Mouse (Mus musculus) E14TG2a.4 (cell line): Measurements from ENCODE around the gene Tex2.

ENCODE experiments used
- H3K27me3 ChIP-seq: 2 replicates; pipeline ENCODE4 v1.6.1; 2014; ENCODE audit warnings: low read length, control low read depth; ENCODE audit not compliant: insufficient read depth
- H3K36me3 ChIP-seq: 2 replicates; pipeline ENCODE4 v1.6.1; 2014; ENCODE audit warnings: low read length, control low read depth; ENCODE audit not compliant: insufficient read depth
- H3K4me1 ChIP-seq: replicated peaks from 2 replicates; pipeline ENCODE4 v1.6.1; 2014; ENCODE audit warnings: low read depth, low read length, control low read depth
- H3K4me3 ChIP-seq: replicated peaks from 2 replicates; pipeline ENCODE4 v1.5.1; 2014; ENCODE audit warnings: mild to moderate bottlenecking, low read length
- H3K9me3 ChIP-seq: 2 replicates; pipeline ENCODE4 v1.6.1; 2014; ENCODE audit warnings: low read length, control low read depth
- CTCF ChIP-seq: conservative IDR thresholded peaks from 2 replicates; pipeline ENCODE4 v1.5.1; 2014; ENCODE audit warnings: low read length
- NANOG ChIP-seq: IDR thresholded peaks from 2 replicates; pipeline ENCODE4 v1.6.1; 2014; ENCODE audit warnings: borderline replicate concordance, low read length, mixed read lengths
- POU5F1 ChIP-seq: IDR thresholded peaks from 2 replicates; pipeline ENCODE4 v1.6.1; 2014; ENCODE audit warnings: low read length, borderline replicate concordance

The Tex2 gene

GRCm38 (mm10) chr11:106612209-106612960 lies 838 bp downstream of the Tex2 start:
- TF ChIP-seq CTCF (no peak), NANOG (no peak), POU5F1 (no peak)
- peak overlapping the region; percentile 99 for H3K4me3 ChIP-seq
- H3K9me3 ChIP-seq = no peaks in the 10 kb centered on the region
- H3K36me3 ChIP-seq = no peaks in the 10 kb centered on the region
- H3K27me3 ChIP-seq = peaks cover 18% of the 10 kb centered on the region
- peaks cover 58% of the 10 kb centered on the region for H3K4me1 ChIP-seq

GRCm38 (mm10) chr11:106609731-106610130 lies 3.5 kb downstream of the Tex2 start:
- peaks cover 18% of the 10 kb centered on the region for H3K27me3 ChIP-seq
- no peaks in the 10 kb centered on the region for H3K9me3 ChIP-seq
- TF ChIP-seq NANOG (no peak), POU5F1 (no peak)
- no peak overlapping the region for H3K4me3 ChIP-seq
- peaks cover 80% of the 10 kb centered on the region for H3K4me1 ChIP-seq
- no peaks in the 10 kb centered on the region for H3K36me3 ChIP-seq

- Histone ChIP-seq H3K9me3 (no peaks in the 10 kb centered on the region), H3K4me1 (peaks cover 84% of the 10 kb centered on the region), H3K36me3 (0 out of 2 replicates have a peak, but pooled peaks cover 4% of the 10 kb centered on the region), H3K4me3 (peak overlapping the region; percentile 17; the same call in 1 of the 2 replicates), H3K27me3 (peaks cover 16% of the 10 kb centered on the region)
- TF ChIP-seq CTCF (no peak), POU5F1 (no peak)
These were observed 5.9 kb downstream of the Tex2 start for GRCm38 (mm10) chr11:106607316-106607715.

GRCm38 (mm10) chr11:106606042-106606441 lies 7.2 kb downstream of the Tex2 start:
- Histone ChIP-seq H3K36me3 (0 out of 2 replicates have a peak, but pooled peaks cover 8% of the 10 kb centered on the region), H3K4me3 (0 out of 2 replicates have a peak overlapping the region, but pooled peaks have one; percentile 29), H3K9me3 (no peaks in the 10 kb centered on the region), H3K27me3 (peaks cover 4% of the 10 kb centered on the region; the same call in 1 of the 2 replicates), H3K4me1 (peaks cover 83% of the 10 kb centered on the region)
- TF ChIP-seq CTCF = no peak
- TF ChIP-seq NANOG = no peak
- TF ChIP-seq POU5F1 = no peak

- Histone ChIP-seq H3K4me1 (peaks cover 60% of the 10 kb centered on the region), H3K9me3 (no peaks in the 10 kb centered on the region), H3K27me3 (no peaks in the 10 kb centered on the region), H3K36me3 (0 out of 2 replicates have a peak, but pooled peaks cover 8% of the 10 kb centered on the region), H3K4me3 (0 out of 2 replicates have a peak overlapping the region, but pooled peaks have one; percentile 13)
- TF ChIP-seq POU5F1 = no peak
- no peak for TF ChIP-seq CTCF
- TF ChIP-seq NANOG = no peak
These were observed 10.0 kb downstream of the Tex2 start for GRCm38 (mm10) chr11:106603230-106603629.

- Histone ChIP-seq H3K4me3 (no peak overlapping the region), H3K4me1 (peaks cover 39% of the 10 kb centered on the region), H3K9me3 (no peaks in the 10 kb centered on the region), H3K36me3 (0 out of 2 replicates have a peak, but pooled peaks cover 8% of the 10 kb centered on the region), H3K27me3 (no peaks in the 10 kb centered on the region)
- no peak for TF ChIP-seq CTCF
- no peak for TF ChIP-seq NANOG
- no peak for TF ChIP-seq POU5F1
These were observed 13.1 kb downstream of the Tex2 start for GRCm38 (mm10) chr11:106600124-106600523.

- 0 out of 2 replicates have a peak, but pooled peaks cover 4% of the 10 kb centered on the region for H3K36me3 ChIP-seq
- H3K27me3 ChIP-seq = no peaks in the 10 kb centered on the region
- H3K4me3 ChIP-seq = no peak overlapping the region
- no peaks in the 10 kb centered on the region for H3K9me3 ChIP-seq
- peaks cover 47% of the 10 kb centered on the region for H3K4me1 ChIP-seq
- TF ChIP-seq NANOG (no peak), POU5F1 (no peak), CTCF (no peak)
These were observed 13.9 kb downstream of the Tex2 start for GRCm38 (mm10) chr11:106599345-106599744.

- H3K4me1 ChIP-seq = peaks cover 41% of the 10 kb centered on the region
- H3K9me3 ChIP-seq = no peaks in the 10 kb centered on the region
- H3K4me3 ChIP-seq = no peak overlapping the region
- H3K36me3 ChIP-seq = 0 out of 2 replicates have a peak, but pooled peaks cover 4% of the 10 kb centered on the region
- TF ChIP-seq CTCF (no peak), POU5F1 (no peak), NANOG (no peak)
- no peaks in the 10 kb centered on the region for H3K27me3 ChIP-seq
These were observed 14.9 kb downstream of the Tex2 start for GRCm38 (mm10) chr11:106598339-106598738.

GRCm38 (mm10) chr11:106597737-106598330 lies 15.4 kb downstream of the Tex2 start:
- Histone ChIP-seq H3K9me3 (no peaks in the 10 kb centered on the region), H3K27me3 (no peaks in the 10 kb centered on the region), H3K4me1 (peaks cover 36% of the 10 kb centered on the region), H3K36me3 (0 out of 2 replicates have a peak, but pooled peaks cover 4% of the 10 kb centered on the region), H3K4me3 (no peak overlapping the region)
- TF ChIP-seq POU5F1 (no peak), CTCF (no peak), NANOG (no peak)
